Mouse (Mus musculus): ENCODE results near the gene Flg2. TPM values are rescaled to one million over a fixed set of nuclear protein-coding genes. Genes with fewer than 3 reads are reported as not detected.

Gene Flg2
- not detected in 2 replicates for polyA plus RNA-seq (2014; fragmentation: Nextera tagmentation; extraction: Ambion mirVana)

DNA sequence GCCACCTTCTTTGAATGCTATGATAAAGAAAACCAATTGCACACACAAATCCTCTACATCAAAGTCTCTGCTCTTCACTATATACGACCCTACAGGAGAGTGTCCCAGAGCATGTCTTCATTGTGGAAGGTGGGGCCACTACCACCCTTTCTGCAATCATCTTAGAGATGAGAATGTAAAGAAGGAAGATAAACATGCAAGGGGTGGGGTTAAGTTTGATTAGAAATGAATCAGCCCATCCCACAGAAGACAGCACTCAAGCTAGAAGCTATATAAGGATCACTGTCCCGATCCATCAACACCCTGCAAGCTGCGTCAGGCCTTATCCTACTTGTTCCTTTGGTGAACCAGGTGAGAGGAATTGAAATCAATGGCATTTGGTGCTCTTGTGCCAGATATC lies at the start of gene Flg2:
TSS of gene Flg2 (plus strand) at position 301 of the 400 bp plus-strand sequence.
- no peak for ATAC-seq (ENCODE audit: insufficient number of reproducible peaks, low FRiP score, low TSS enrichment, low read depth)
- no peak within 1 kb of the TSS for H3K4me3 ChIP-seq (ENCODE audit: low read depth, low read length)
- no peaks in the 10 kb centered on the region for H3K27me3 ChIP-seq (ENCODE audit: control insufficient read depth, insufficient read depth, low read length)
- H3K4me1 ChIP-seq (ENCODE audit: control insufficient read depth, insufficient read depth, low read length): no peaks in the 10 kb centered on the region
- no peak for DNase-seq (ENCODE audit: low spot score)
- 86% methylated on average over 3 of the region's 3 CpGs for WGBS
- H3K9ac ChIP-seq (ENCODE audit: low read length): no peak within 1 kb of the TSS
- H3K36me3 ChIP-seq (ENCODE audit: control insufficient read depth, insufficient read depth, low read length): no peaks in the 10 kb centered on the region
- H3K27ac ChIP-seq (replicated peaks; ENCODE audit: low read depth, low read length): no peak within 1 kb of the TSS
- no peaks in the 10 kb centered on the region for H3K9me3 ChIP-seq (ENCODE audit: control insufficient read depth, low read length)
- H3K4me2 ChIP-seq (ENCODE audit: low read depth, severe bottlenecking): no peak within 1 kb of the TSS

- H3K36me3 ChIP-seq (ENCODE audit: control insufficient read depth, insufficient read depth, low read length): no peaks in the 10 kb centered on the region
- no peaks in the 10 kb centered on the region for H3K4me1 ChIP-seq (ENCODE audit: control insufficient read depth, insufficient read depth, low read length)
- 22% methylated on average over 6 of the region's 6 CpGs for WGBS
- H3K9ac ChIP-seq (ENCODE audit: low read length): no peak overlapping the region
- H3K9me3 ChIP-seq (ENCODE audit: control insufficient read depth, low read length): no peaks in the 10 kb centered on the region
- H3K27ac ChIP-seq (replicated peaks; ENCODE audit: low read depth, low read length): no peak overlapping the region
- H3K4me3 ChIP-seq (ENCODE audit: low read depth, low read length): no peak overlapping the region
- DNase-seq (ENCODE audit: low spot score) (peak; percentile 38), ATAC-seq (ENCODE audit: insufficient number of reproducible peaks, low FRiP score, low TSS enrichment, low read depth) (peak; percentile 86)
- no peak overlapping the region for H3K4me2 ChIP-seq (ENCODE audit: low read depth, severe bottlenecking)
- no peaks in the 10 kb centered on the region for H3K27me3 ChIP-seq (ENCODE audit: control insufficient read depth, insufficient read depth, low read length)
Measured at GRCm38 (mm10) chr3:93162502-93162901, 34.6 kb upstream of the Flg2 start.

GRCm38 (mm10) chr3:93162996-93163592 lies 34.0 kb upstream of the Flg2 start:
- Histone ChIP-seq H3K27me3 (ENCODE audit: control insufficient read depth, insufficient read depth, low read length) (no peaks in the 10 kb centered on the region), H3K4me2 (ENCODE audit: low read depth, severe bottlenecking) (no peak overlapping the region), H3K9ac (ENCODE audit: low read length) (no peak overlapping the region), H3K4me3 (ENCODE audit: low read depth, low read length) (no peak overlapping the region), H3K9me3 (ENCODE audit: control insufficient read depth, low read length) (no peaks in the 10 kb centered on the region), H3K4me1 (ENCODE audit: control insufficient read depth, insufficient read depth, low read length) (no peaks in the 10 kb centered on the region), H3K27ac (replicated peaks; ENCODE audit: low read depth, low read length) (0 out of 2 replicates have a peak overlapping the region, but pooled peaks have one; percentile 45), H3K36me3 (ENCODE audit: control insufficient read depth, insufficient read depth, low read length) (no peaks in the 10 kb centered on the region)
- WGBS: 42% methylated on average over 1 of the region's 1 CpGs
- DNase-seq (ENCODE audit: low spot score) (peak; percentile 21), ATAC-seq (ENCODE audit: insufficient number of reproducible peaks, low FRiP score, low TSS enrichment, low read depth) (no peak)

GRCm38 (mm10) chr3:93180856-93181255 lies 16.2 kb upstream of the Flg2 start:
- Histone ChIP-seq H3K36me3 (ENCODE audit: control insufficient read depth, insufficient read depth, low read length) (no peaks in the 10 kb centered on the region), H3K4me2 (ENCODE audit: low read depth, severe bottlenecking) (no peak overlapping the region), H3K27ac (replicated peaks; ENCODE audit: low read depth, low read length) (no peak overlapping the region), H3K27me3 (ENCODE audit: control insufficient read depth, insufficient read depth, low read length) (no peaks in the 10 kb centered on the region), H3K9me3 (ENCODE audit: control insufficient read depth, low read length) (no peaks in the 10 kb centered on the region), H3K4me1 (ENCODE audit: control insufficient read depth, insufficient read depth, low read length) (no peaks in the 10 kb centered on the region), H3K9ac (ENCODE audit: low read length) (no peak overlapping the region), H3K4me3 (ENCODE audit: low read depth, low read length) (no peak overlapping the region)
- WGBS: 91% methylated on average over 4 of the region's 4 CpGs
- ATAC-seq (ENCODE audit: insufficient number of reproducible peaks, low FRiP score, low TSS enrichment, low read depth) (no peak), DNase-seq (ENCODE audit: low spot score) (no peak)

DNA sequence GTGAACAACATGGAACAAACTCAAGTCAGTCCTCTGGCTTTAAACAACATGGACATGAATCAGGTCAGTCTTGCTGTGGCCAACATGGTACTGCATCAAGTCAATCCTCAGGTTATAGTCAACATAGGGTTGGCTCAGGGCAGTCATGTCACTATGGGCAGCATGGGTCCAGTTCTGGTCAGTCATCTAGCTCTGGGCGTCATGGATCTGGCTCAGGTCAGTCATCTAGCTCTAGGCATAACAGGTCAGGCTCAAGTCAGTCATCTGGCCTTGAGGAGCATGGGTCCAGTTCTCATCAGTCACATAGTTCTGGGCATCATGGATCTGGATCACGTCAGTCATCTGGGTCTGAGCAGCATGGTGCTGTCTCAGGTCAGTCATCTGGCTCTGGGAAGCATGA lies 4.9 kb downstream of the Flg2 start:
- Histone ChIP-seq H3K4me3 (ENCODE audit: low read depth, low read length) (no peak overlapping the region), H3K9me3 (ENCODE audit: control insufficient read depth, low read length) (peaks cover 4% of the 10 kb centered on the region; the same call in 1 of the 2 replicates), H3K27ac (replicated peaks; ENCODE audit: low read depth, low read length) (no peak overlapping the region), H3K4me2 (ENCODE audit: low read depth, severe bottlenecking) (no peak overlapping the region), H3K27me3 (ENCODE audit: control insufficient read depth, insufficient read depth, low read length) (no peaks in the 10 kb centered on the region), H3K4me1 (ENCODE audit: control insufficient read depth, insufficient read depth, low read length) (no peaks in the 10 kb centered on the region), H3K36me3 (ENCODE audit: control insufficient read depth, insufficient read depth, low read length) (no peaks in the 10 kb centered on the region), H3K9ac (ENCODE audit: low read length) (no peak overlapping the region)
- no peak for ATAC-seq (ENCODE audit: insufficient number of reproducible peaks, low FRiP score, low TSS enrichment, low read depth)
- DNase-seq (ENCODE audit: low spot score): no peak
- WGBS: 83% methylated on average over 2 of the region's 2 CpGs

DNA sequence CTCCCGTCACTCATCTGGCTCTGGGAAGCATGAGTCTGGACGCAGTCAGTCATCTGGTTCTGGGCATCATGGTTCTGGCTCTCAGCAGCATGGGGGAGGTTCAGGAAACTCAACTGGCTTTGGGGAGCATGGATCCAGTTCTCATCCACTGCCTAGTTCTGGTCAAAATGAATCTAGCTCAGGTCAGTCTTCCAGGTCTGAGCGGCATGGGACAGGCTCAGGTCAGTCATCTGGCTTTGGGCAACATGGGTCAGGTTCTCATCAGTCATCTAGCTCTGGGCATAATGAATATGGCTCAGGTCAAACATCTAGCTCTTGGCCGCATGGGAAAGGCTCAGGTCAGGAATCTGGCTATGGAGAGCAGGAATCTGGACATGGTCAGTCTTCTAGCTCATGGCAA lies 5.4 kb downstream of the Flg2 start:
- no peak overlapping the region for H3K27ac ChIP-seq (replicated peaks; ENCODE audit: low read depth, low read length)
- no peaks in the 10 kb centered on the region for H3K4me1 ChIP-seq (ENCODE audit: control insufficient read depth, insufficient read depth, low read length)
- peaks cover 4% of the 10 kb centered on the region; the same call in 1 of the 2 replicates for H3K9me3 ChIP-seq (ENCODE audit: control insufficient read depth, low read length)
- H3K4me2 ChIP-seq (ENCODE audit: low read depth, severe bottlenecking): no peak overlapping the region
- WGBS: 88% methylated on average over 4 of the region's 4 CpGs
- H3K27me3 ChIP-seq (ENCODE audit: control insufficient read depth, insufficient read depth, low read length): no peaks in the 10 kb centered on the region
- no peaks in the 10 kb centered on the region for H3K36me3 ChIP-seq (ENCODE audit: control insufficient read depth, insufficient read depth, low read length)
- H3K9ac ChIP-seq (ENCODE audit: low read length): no peak overlapping the region
- DNase-seq (ENCODE audit: low spot score) (no peak), ATAC-seq (ENCODE audit: insufficient number of reproducible peaks, low FRiP score, low TSS enrichment, low read depth) (no peak)
- no peak overlapping the region for H3K4me3 ChIP-seq (ENCODE audit: low read depth, low read length)

Other genes with a start within 250 kb of the Flg2 start
- not detected in 2 replicates for gene Lce3d, start 239.9 kb upstream of the Flg2 start, polyA plus RNA-seq (2014; fragmentation: Nextera tagmentation; extraction: Ambion mirVana)
- gene Lce3e, start 230.2 kb upstream of the Flg2 start, polyA plus RNA-seq (2014; fragmentation: Nextera tagmentation; extraction: Ambion mirVana): not detected in 2 replicates
- gene Lce3f, start 205.1 kb upstream of the Flg2 start, polyA plus RNA-seq (2014; fragmentation: Nextera tagmentation; extraction: Ambion mirVana): not detected in 2 replicates
- gene Crct1, start 181.6 kb upstream of the Flg2 start, polyA plus RNA-seq (2014; fragmentation: Nextera tagmentation; extraction: Ambion mirVana): not detected in 2 replicates
- gene Lce1m, start 178.2 kb upstream of the Flg2 start, polyA plus RNA-seq (2014; fragmentation: Nextera tagmentation; extraction: Ambion mirVana): not detected in 2 replicates
- not detected in 2 replicates for gene Gm4858, start 128.5 kb upstream of the Flg2 start, polyA plus RNA-seq (2014; fragmentation: Nextera tagmentation; extraction: Ambion mirVana)
- gene Crnn, start 52.5 kb upstream of the Flg2 start, polyA plus RNA-seq (2014; fragmentation: Nextera tagmentation; extraction: Ambion mirVana): not detected in 2 replicates
- not detected in 2 replicates for gene Flg, start 76.2 kb downstream of the Flg2 start, polyA plus RNA-seq (2014; fragmentation: Nextera tagmentation; extraction: Ambion mirVana)
- not detected in 2 replicates for gene Hrnr, start 122.5 kb downstream of the Flg2 start, polyA plus RNA-seq (2014; fragmentation: Nextera tagmentation; extraction: Ambion mirVana)
- gene Rptn, start 196.4 kb downstream of the Flg2 start, polyA plus RNA-seq (2014; fragmentation: Nextera tagmentation; extraction: Ambion mirVana): not detected in 2 replicates
- 0.08 and 0.45 TPM in 2 replicates for gene Tchh, start 245.1 kb downstream of the Flg2 start, polyA plus RNA-seq (2014; fragmentation: Nextera tagmentation; extraction: Ambion mirVana)